Mouse (Mus musculus) testis, postnatal 14 days (tissue): Measurements from ENCODE around the gene Prkca.

Experiments
- DNase-seq: peaks from one replicate; pipeline ENCODE4 v3.0.0; 2021; ENCODE audit warnings: low spot score

The Prkca gene

GRCm38 (mm10) chr11:108067161-108067560, 276.6 kb downstream of the Prkca start:
- DNase-seq: no peak

- no peak for DNase-seq
Observed at GRCm38 (mm10) chr11:108064401-108064800, 279.3 kb downstream of the Prkca start.

GRCm38 (mm10) chr11:108063096-108063495, 280.6 kb downstream of the Prkca start:
- no peak for DNase-seq

- DNase-seq: no peak
Observed at GRCm38 (mm10) chr11:108061571-108062479, 281.9 kb downstream of the Prkca start.

- DNase-seq: no peak
Observed at GRCm38 (mm10) chr11:108057138-108057537, 286.6 kb downstream of the Prkca start.

GRCm38 (mm10) chr11:108054647-108055046, 289.1 kb downstream of the Prkca start:
- DNase-seq: no peak

- no peak for DNase-seq
Observed at GRCm38 (mm10) chr11:108053746-108054145, 290.0 kb downstream of the Prkca start.

GRCm38 (mm10) chr11:108041669-108042068, 302.1 kb downstream of the Prkca start:
- DNase-seq: no peak

- DNase-seq: no peak
Observed at GRCm38 (mm10) chr11:108040823-108041222, 302.9 kb downstream of the Prkca start.

GRCm38 (mm10) chr11:108039761-108040160, 304.0 kb downstream of the Prkca start:
- DNase-seq: peak; percentile 55

GRCm38 (mm10) chr11:108038989-108039388, 304.7 kb downstream of the Prkca start:
- DNase-seq: no peak

GRCm38 (mm10) chr11:108036339-108036738, 307.4 kb downstream of the Prkca start:
- DNase-seq: no peak

- no peak for DNase-seq
Observed at GRCm38 (mm10) chr11:108035761-108036160, 308.0 kb downstream of the Prkca start.

GRCm38 (mm10) chr11:108034376-108034775, 309.4 kb downstream of the Prkca start:
- no peak for DNase-seq

GRCm38 (mm10) chr11:108032568-108032967, 311.2 kb downstream of the Prkca start:
- DNase-seq: no peak

GRCm38 (mm10) chr11:108030956-108031604, 312.6 kb downstream of the Prkca start:
- DNase-seq: no peak

- DNase-seq: no peak
Observed at GRCm38 (mm10) chr11:108029321-108029720, 314.4 kb downstream of the Prkca start.

- DNase-seq: peak; percentile 68
Observed at GRCm38 (mm10) chr11:108028398-108028797, 315.3 kb downstream of the Prkca start.

GRCm38 (mm10) chr11:108025726-108026425, 317.9 kb downstream of the Prkca start:
- peak; percentile 24 for DNase-seq

GRCm38 (mm10) chr11:108023188-108023587, 320.5 kb downstream of the Prkca start:
- peak; percentile 58 for DNase-seq

- no peak for DNase-seq
Observed at GRCm38 (mm10) chr11:108020889-108021288, 322.8 kb downstream of the Prkca start.

GRCm38 (mm10) chr11:108015284-108015683, 328.4 kb downstream of the Prkca start:
- DNase-seq: no peak

GRCm38 (mm10) chr11:108013390-108013789, 330.3 kb downstream of the Prkca start:
- DNase-seq: no peak
